Mouse (Mus musculus) hindbrain, embryonic 15.5 days (tissue): Measurements from ENCODE around the gene E130218I03Rik. TPM values are rescaled to one million over a fixed set of nuclear protein-coding genes. Genes with fewer than 3 reads are reported as not detected.

Experiments used
- ATAC-seq: fragments of 200-750 bp; cut with Nextera tagmentation; 2 replicates; pipeline ENCODE4 v1.8.0; 2017; ENCODE audit warnings: low read depth, moderate number of reproducible peaks, moderate TSS enrichment; ENCODE audit not compliant: low FRiP score
- H3K27ac ChIP-seq: fragments of 300-500 bp; sonication (generic); replicated peaks from 2 replicates; pipeline ENCODE4 v1.5.1; 2015; ENCODE audit warnings: mild to moderate bottlenecking, inconsistent platforms
- H3K27me3 ChIP-seq: fragments of 300-500 bp; sonication (generic); 2 replicates; pipeline ENCODE4 v1.6.1; 2015; ENCODE audit warnings: control low read depth, inconsistent platforms
- H3K36me3 ChIP-seq: fragments of 300-500 bp; sonication (generic); 2 replicates; pipeline ENCODE4 v1.6.1; 2015; ENCODE audit warnings: control low read depth, inconsistent platforms
- H3K4me1 ChIP-seq: fragments of 300-500 bp; sonication (generic); replicated peaks from 2 replicates; pipeline ENCODE4 v1.6.1; 2015; ENCODE audit warnings: control low read depth, inconsistent platforms
- H3K4me2 ChIP-seq: fragments of 300-500 bp; sonication (generic); 2 replicates; pipeline ENCODE4 v1.6.1; 2015; ENCODE audit warnings: moderate library complexity, mild to moderate bottlenecking, inconsistent platforms
- H3K4me3 ChIP-seq: fragments of 300-500 bp; sonication (generic); 2 replicates; pipeline ENCODE4 v1.5.1; 2015; ENCODE audit warnings: mild to moderate bottlenecking, inconsistent platforms
- H3K9ac ChIP-seq: fragments of 300-500 bp; sonication (generic); 2 replicates; pipeline ENCODE4 v1.6.1; 2015; ENCODE audit warnings: inconsistent platforms
- H3K9me3 ChIP-seq: fragments of 300-500 bp; sonication (generic); 2 replicates; pipeline ENCODE4 v1.6.1; 2016; ENCODE audit warnings: control low read depth, inconsistent platforms
- WGBS: fragments of 180-500 bp; shearing (Covaris S2); methylation state at CpG from one replicate; pipeline ENCODE4 v1.1.7; 2015; 5-methylcytosine and 5-hydroxymethylcytosine counted together
- polyA plus RNA-seq: library from polyadenylated mRNA; unstranded; fragments of >200 nt; fragmentation: Nextera tagmentation; extraction: Ambion mirVana; gene quantifications from 2 replicates; pipeline ENCODE4 v1.2.1, GENCODE M21; 2015

The E130218I03Rik gene
- polyA plus RNA-seq, 1 experiment from 2014 or later = 0.48 TPM

GRCm38 (mm10) chr4:134272731-134273416 lies 29.4 kb downstream of the E130218I03Rik start:
- ATAC-seq = no peak
- H3K36me3 ChIP-seq = peaks cover 25% of the 10 kb centered on the region
- no peak overlapping the region for H3K4me3 ChIP-seq
- H3K9me3 ChIP-seq = no peaks in the 10 kb centered on the region
- H3K4me2 ChIP-seq = peak overlapping the region; percentile 33
- no peaks in the 10 kb centered on the region for H3K27me3 ChIP-seq
- H3K4me1 ChIP-seq = no peaks in the 10 kb centered on the region
- 31% methylated on average over 13 of the region's 13 CpGs for WGBS
- no peak overlapping the region for H3K27ac ChIP-seq
- no peak overlapping the region for H3K9ac ChIP-seq

DNA sequence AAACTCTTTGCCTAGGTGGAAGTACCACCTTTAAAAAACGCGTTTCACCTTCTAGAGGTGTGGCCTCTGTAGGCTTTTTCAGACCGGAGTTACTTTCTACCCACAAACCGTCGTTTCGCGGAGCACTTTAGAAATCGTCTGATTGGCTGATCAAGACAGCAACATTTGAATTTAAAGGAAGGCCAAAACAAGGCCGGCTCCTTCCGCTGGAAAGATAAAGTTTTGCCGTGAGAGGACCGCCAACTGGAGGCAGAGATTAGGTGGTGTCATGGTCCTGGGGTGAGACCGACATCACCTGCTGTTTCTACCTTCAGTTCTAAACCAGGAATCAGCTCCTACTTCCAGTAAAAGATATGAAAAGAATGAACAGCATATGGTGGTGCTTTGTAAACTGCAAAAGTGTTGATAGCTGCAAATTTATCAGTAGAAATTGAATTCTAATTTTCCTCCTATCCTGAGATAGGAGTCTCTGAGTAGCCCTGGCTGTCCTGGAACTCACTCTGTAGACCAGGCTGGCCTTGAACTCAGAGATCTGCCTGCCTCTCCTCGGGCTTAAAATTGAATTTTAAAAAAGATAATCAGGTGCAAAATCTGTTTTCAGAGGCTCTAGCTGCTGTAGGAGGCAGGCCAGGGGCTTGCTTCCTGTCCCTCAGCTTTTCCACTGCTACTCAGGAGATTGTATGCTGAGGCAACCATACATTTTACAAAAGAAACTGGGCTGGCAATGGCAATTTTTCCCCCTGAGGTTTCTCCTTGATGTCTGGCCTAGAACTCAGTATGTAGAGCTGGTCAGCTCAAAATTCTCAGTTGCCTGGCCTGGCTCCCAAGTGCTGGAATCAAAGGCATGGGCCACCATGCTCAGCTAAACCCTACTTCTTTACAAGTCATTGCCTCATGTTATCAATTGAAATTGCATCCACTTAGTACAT lies 30.2 kb downstream of the E130218I03Rik start:
- 7% methylated on average over 14 of the region's 14 CpGs for WGBS
- Histone ChIP-seq H3K4me3 (no peak overlapping the region), H3K27me3 (no peaks in the 10 kb centered on the region), H3K9me3 (no peaks in the 10 kb centered on the region), H3K36me3 (peaks cover 32% of the 10 kb centered on the region), H3K9ac (no peak overlapping the region), H3K4me2 (peak overlapping the region; percentile 33), H3K4me1 (no peaks in the 10 kb centered on the region), H3K27ac (no peak overlapping the region)
- ATAC-seq = no peak

DNA sequence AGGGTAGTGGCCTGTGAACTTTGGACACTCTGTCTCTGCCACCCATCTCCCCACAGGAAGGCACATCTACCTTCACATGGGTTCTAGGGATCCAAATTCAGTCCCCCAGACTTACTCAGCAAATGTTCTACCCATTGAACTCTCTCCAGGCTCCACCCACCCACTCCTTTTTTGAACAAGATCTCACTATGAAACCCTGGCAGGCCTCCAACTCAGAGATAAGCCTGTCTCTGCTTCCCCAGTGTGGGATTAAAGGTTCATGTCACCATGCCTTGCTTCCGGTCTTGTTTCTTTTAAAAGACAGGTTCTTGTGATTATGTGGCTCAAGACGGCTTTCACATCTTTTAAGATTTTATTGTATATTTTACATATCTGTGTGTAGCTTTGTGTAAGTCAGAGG lies 41.5 kb downstream of the E130218I03Rik start:
- 98% methylated on average over 2 of the region's 2 CpGs for WGBS
- Histone ChIP-seq H3K4me2 (no peak overlapping the region), H3K4me1 (peaks cover 24% of the 10 kb centered on the region), H3K36me3 (peaks cover 36% of the 10 kb centered on the region), H3K9me3 (no peaks in the 10 kb centered on the region), H3K9ac (no peak overlapping the region), H3K4me3 (no peak overlapping the region), H3K27me3 (no peaks in the 10 kb centered on the region), H3K27ac (no peak overlapping the region)
- ATAC-seq = no peak

GRCm38 (mm10) chr4:134286226-134287167 lies 43.0 kb downstream of the E130218I03Rik start:
- 2% methylated on average over 59 of the region's 59 CpGs for WGBS
- Histone ChIP-seq H3K4me1 (peaks cover 24% of the 10 kb centered on the region), H3K4me3 (peak overlapping the region; percentile 100), H3K9ac (peak overlapping the region; percentile 97), H3K36me3 (peaks cover 24% of the 10 kb centered on the region), H3K4me2 (peak overlapping the region; percentile 94), H3K27ac (peak overlapping the region; percentile 100), H3K27me3 (no peaks in the 10 kb centered on the region), H3K9me3 (no peaks in the 10 kb centered on the region)
- peak; percentile 16 for ATAC-seq

DNA sequence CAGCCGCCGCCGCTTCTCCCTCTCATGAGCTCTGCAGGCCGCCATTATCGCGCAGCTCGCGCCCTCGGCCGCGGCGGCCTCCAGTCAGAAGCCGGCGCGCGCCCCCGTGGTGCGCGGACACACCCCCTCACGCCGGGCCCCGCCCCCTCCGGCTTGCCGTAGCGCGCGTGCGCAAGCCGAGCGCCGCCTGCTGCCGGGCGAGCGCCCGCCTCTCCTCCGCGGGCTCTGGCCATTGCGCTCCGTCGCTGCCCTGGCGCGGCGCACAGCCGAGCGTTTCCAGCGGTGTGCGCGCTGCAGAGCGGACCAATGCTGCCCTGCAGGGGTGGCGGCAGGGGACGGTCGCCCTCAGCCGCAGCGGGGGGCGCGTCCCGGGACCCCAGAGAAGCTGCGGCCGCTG lies 43.7 kb downstream of the E130218I03Rik start:
- Histone ChIP-seq H3K9me3 (no peaks in the 10 kb centered on the region), H3K4me3 (peak overlapping the region; percentile 100), H3K4me1 (peaks cover 24% of the 10 kb centered on the region), H3K36me3 (peaks cover 18% of the 10 kb centered on the region), H3K27ac (peak overlapping the region; percentile 100), H3K4me2 (peak overlapping the region; percentile 94), H3K27me3 (no peaks in the 10 kb centered on the region), H3K9ac (peak overlapping the region; percentile 98)
- under 1% methylated on average over 52 of the region's 59 CpGs for WGBS
- ATAC-seq = peak; percentile 96

GRCm38 (mm10) chr4:134287575-134288025 lies 44.1 kb downstream of the E130218I03Rik start, which contains the start of gene Pdik1l:
Gene Pdik1l, minus strand, starts transcription at chr4:134287895.
- Histone ChIP-seq H3K4me2 (peak within 1 kb of the TSS; percentile 94), H3K9me3 (no peaks in the 10 kb centered on the region), H3K9ac (peak within 1 kb of the TSS; percentile 98), H3K4me1 (peaks cover 24% of the 10 kb centered on the region), H3K27ac (peak within 1 kb of the TSS; percentile 100), H3K36me3 (peaks cover 14% of the 10 kb centered on the region), H3K27me3 (no peaks in the 10 kb centered on the region), H3K4me3 (peak within 1 kb of the TSS; percentile 100)
- WGBS = 0% methylated on average over 37 of the region's 43 CpGs
- ATAC-seq = peak; percentile 76

- no peaks in the 10 kb centered on the region for H3K9me3 ChIP-seq
- H3K4me2 ChIP-seq = peak overlapping the region; percentile 94
- WGBS = 47% methylated on average over 11 of the region's 11 CpGs
- peak overlapping the region; percentile 100 for H3K4me3 ChIP-seq
- H3K9ac ChIP-seq = peak overlapping the region; percentile 98
- peak overlapping the region; percentile 100 for H3K27ac ChIP-seq
- peaks cover 24% of the 10 kb centered on the region for H3K4me1 ChIP-seq
- no peak for ATAC-seq
- no peaks in the 10 kb centered on the region; the same call in 1 of the 2 replicates for H3K27me3 ChIP-seq
- H3K36me3 ChIP-seq = peaks cover 6% of the 10 kb centered on the region; the same call in 1 of the 2 replicates
Observed at GRCm38 (mm10) chr4:134288397-134289256, 45.2 kb downstream of the E130218I03Rik start.

- no peak for ATAC-seq
- no peaks in the 10 kb centered on the region for H3K9me3 ChIP-seq
- 14% methylated on average over 7 of the region's 7 CpGs for WGBS
Observed at GRCm38 (mm10) chr4:134292067-134292466, 48.6 kb downstream of the E130218I03Rik start.

DNA sequence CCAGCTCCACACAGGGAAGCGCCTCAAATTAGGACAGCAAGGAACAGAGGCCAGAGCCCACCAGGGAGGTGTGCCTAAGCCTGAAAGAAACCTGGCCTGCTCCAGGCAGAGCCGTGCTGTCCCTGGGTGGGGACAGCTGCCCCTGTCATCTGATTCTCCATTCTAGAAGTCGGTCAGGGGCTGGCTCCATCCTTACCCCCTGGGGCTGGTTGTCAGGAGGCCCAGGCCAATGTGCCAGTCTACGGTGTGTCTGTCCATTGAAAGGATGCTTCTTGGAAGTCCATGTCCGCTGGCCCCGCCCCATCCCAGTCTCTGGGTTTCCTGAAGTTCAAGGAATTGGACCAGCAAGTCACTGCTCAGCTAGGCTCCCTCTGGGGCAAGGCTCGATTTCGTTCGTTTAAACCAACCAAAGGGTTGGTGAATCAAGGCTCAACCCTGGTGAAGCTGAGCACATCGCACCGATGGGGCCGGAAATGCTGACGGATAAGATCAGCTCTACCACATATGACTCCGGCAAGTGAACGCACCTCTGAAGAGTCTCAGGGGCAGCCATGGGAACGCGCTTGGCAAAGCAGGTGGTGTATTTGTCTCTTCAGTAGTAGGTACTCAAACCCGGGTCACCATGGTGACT lies 49.7 kb downstream of the E130218I03Rik start:
- H3K9me3 ChIP-seq = no peaks in the 10 kb centered on the region
- H3K27ac ChIP-seq = no peak overlapping the region
- H3K4me1 ChIP-seq = peaks cover 11% of the 10 kb centered on the region
- 73% methylated on average over 18 of the region's 18 CpGs for WGBS
- no peak overlapping the region for H3K4me2 ChIP-seq
- no peak overlapping the region for H3K9ac ChIP-seq
- no peaks in the 10 kb centered on the region; the same call in 1 of the 2 replicates for H3K27me3 ChIP-seq
- ATAC-seq = no peak
- no peaks in the 10 kb centered on the region for H3K36me3 ChIP-seq
- H3K4me3 ChIP-seq = no peak overlapping the region

More at GRCm38 (mm10) chr4:134292067-134292466, 48.6 kb downstream of the E130218I03Rik start:
- H3K4me1 ChIP-seq = peaks cover 14% of the 10 kb centered on the region
- no peak overlapping the region for H3K4me3 ChIP-seq
- no peak overlapping the region for H3K4me2 ChIP-seq
- H3K27ac ChIP-seq = no peak overlapping the region
- H3K9ac ChIP-seq = no peak overlapping the region
- H3K36me3 ChIP-seq = no peaks in the 10 kb centered on the region
- H3K27me3 ChIP-seq = no peaks in the 10 kb centered on the region; the same call in 1 of the 2 replicates

DNA sequence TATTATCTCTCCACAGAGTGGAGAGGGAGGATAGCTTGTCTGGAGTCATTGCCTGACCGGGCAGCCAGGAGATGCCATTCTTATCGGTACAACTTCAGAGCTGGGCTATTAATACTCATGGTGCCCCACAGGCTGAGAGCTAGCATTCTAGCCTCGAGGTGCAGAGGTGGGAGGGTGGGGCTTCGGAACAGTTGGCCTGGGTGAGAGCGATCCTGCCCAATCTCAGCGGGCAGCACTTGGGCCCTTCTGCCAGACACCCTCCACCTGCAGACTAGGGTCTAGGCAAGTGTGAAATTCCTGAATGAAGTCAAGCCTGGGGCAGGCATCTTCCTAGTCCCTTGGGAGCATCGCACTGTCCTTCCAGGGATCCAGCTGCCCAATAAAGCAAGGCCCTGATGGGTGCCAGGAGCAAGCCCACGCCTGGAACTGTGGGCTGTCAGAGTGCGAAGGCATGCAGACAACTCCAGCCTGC lies 50.3 kb downstream of the E130218I03Rik start:
- Histone ChIP-seq H3K4me3 (no peak overlapping the region), H3K4me1 (peaks cover 6% of the 10 kb centered on the region), H3K9ac (no peak overlapping the region), H3K36me3 (no peaks in the 10 kb centered on the region), H3K27ac (no peak overlapping the region), H3K27me3 (no peaks in the 10 kb centered on the region; the same call in 1 of the 2 replicates), H3K9me3 (no peaks in the 10 kb centered on the region), H3K4me2 (no peak overlapping the region)
- 75% methylated on average over 9 of the region's 9 CpGs for WGBS
- ATAC-seq = no peak
